Mouse (Mus musculus): ENCODE data around the gene Hax1. TPM values are rescaled to one million over a fixed set of nuclear protein-coding genes. Genes with fewer than 3 reads are reported as not detected.
A peak's percentile ranks its signal among the peaks of the same experiment; 100 is the strongest.

The Hax1 gene
- polyA plus RNA-seq, 1 experiment: 96.1 TPM

DNA sequence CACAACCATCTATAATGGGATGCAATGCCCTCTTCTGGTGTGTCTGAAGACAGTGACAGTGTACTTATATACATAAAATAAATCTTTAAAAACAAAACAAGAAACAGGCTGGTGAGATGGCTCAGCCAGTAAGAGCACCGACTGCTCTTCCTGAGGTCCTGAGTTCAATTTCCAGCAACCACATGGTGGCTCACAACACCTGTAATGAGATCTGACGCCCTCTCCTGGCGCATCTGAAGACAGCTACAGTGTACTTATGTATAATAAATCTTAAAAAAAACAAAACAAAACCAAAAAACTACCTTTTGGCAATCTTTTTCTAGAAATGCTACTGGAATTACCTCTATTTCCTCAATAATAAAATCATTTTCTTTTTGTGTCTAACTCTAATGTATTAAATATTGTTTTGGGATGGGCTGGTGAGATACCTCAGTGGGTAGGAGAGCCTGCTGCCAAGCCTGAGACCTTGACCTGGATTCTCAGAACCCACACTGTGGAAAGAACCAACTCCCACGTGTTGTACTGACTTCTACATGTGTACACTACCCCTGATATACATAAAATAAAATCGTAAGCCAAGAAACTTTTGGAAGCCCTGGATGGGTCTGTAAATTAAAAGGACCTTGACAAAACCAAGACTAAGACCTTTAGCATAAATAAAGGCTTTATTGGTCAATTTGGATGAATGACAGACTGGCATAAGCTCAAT is 3.6 kb downstream of the Hax1 start:
- H3K4me3 ChIP-seq (ENCODE audit: insufficient read depth, low read length): no peak overlapping the region
- no peak overlapping the region for H3K27ac ChIP-seq (ENCODE audit: insufficient read depth, low read length)
- H3K4me1 ChIP-seq (ENCODE audit: control insufficient read depth, insufficient read depth, low read length): peaks cover 3% of the 10 kb centered on the region; the same call in 1 of the 2 replicates
- TF ChIP-seq CTCF (IDR thresholded peaks at IDR 0.05; ENCODE audit: extremely low read depth, insufficient read depth, low read length) (no peak), POLR2A (IDR thresholded peaks at IDR 0.05; ENCODE audit: extremely low read depth, insufficient read depth, low read length) (no peak)

GRCm38 (mm10) chr3:89987822-89988221 is 10.8 kb downstream of the Hax1 start:
- H3K27ac ChIP-seq (ENCODE audit: insufficient read depth, low read length): no peak overlapping the region
- TF ChIP-seq CTCF (IDR thresholded peaks at IDR 0.05; ENCODE audit: extremely low read depth, insufficient read depth, low read length) (no peak), POLR2A (IDR thresholded peaks at IDR 0.05; ENCODE audit: extremely low read depth, insufficient read depth, low read length) (no peak)
- H3K4me3 ChIP-seq (ENCODE audit: insufficient read depth, low read length): no peak overlapping the region
- no peaks in the 10 kb centered on the region for H3K4me1 ChIP-seq (ENCODE audit: control insufficient read depth, insufficient read depth, low read length)

DNA sequence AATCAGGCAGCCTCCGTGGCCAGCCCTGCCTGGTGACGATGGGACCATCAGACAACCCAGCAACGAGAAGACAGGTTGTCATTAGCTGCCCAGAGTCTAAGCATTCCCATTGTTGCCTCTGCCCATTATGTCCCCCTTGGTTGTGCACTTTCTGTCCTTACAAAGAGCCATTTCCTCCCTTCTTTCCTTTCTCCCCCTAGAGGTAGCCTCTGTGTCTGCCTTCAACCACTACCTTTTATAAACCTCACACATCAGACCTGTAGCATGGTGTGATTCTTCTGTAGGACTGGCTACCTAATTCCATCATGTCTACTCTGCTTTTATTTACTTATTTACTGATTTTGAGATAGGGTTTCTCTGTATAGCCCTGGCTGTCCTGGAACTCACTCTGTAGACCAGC is 11.4 kb downstream of the Hax1 start:
- Histone ChIP-seq H3K4me3 (ENCODE audit: insufficient read depth, low read length) (no peak overlapping the region), H3K27ac (ENCODE audit: insufficient read depth, low read length) (no peak overlapping the region), H3K4me1 (ENCODE audit: control insufficient read depth, insufficient read depth, low read length) (no peaks in the 10 kb centered on the region)
- TF ChIP-seq CTCF (IDR thresholded peaks at IDR 0.05; ENCODE audit: extremely low read depth, insufficient read depth, low read length): no peak
- no peak for TF ChIP-seq POLR2A (IDR thresholded peaks at IDR 0.05; ENCODE audit: extremely low read depth, insufficient read depth, low read length)

DNA sequence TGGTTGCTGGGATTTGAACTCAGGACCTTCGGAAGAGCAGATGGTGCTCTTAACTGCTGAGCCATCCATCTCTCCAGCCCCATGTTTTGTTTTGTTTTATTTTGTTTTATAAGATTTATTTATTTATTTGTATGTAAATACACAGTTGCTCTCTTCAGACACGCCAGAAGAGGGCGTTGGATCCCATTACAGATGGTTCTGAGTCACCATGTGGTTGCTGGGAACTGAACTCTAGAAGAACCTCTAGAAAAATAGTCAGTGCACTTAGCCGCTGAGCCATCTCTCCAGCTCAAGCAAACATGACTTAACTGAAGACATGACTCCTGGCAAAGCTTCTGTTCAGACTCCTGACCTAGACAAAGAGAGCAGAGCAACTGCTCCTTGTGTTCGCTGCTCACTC is 16.2 kb downstream of the Hax1 start:
- no peak overlapping the region for H3K4me3 ChIP-seq (ENCODE audit: insufficient read depth, low read length)
- TF ChIP-seq POLR2A (IDR thresholded peaks at IDR 0.05; ENCODE audit: extremely low read depth, insufficient read depth, low read length): no peak
- H3K4me1 ChIP-seq (ENCODE audit: control insufficient read depth, insufficient read depth, low read length): no peaks in the 10 kb centered on the region

DNA sequence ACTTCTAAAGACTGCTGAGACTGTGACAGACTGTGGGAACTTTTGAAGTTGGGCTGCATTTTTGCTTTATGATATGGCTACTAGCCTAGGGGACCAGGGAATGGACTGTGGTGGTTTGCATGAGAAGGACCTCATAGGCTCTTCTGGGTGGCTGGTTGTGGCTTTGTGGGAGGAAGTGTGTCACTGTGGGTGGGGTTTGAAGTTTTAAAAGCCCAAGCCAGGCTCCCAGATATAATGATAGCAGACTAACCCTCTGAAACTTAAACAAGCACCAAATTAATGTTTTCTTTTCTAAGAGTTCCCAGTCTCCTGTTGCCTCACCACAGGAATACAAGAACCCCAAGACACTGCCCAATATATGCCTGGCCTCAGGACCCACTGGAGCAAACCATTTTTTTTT is 21.7 kb downstream of the Hax1 start:
- H3K27ac ChIP-seq (ENCODE audit: insufficient read depth, low read length): no peak overlapping the region
- TF ChIP-seq CTCF (IDR thresholded peaks at IDR 0.05; ENCODE audit: extremely low read depth, insufficient read depth, low read length): no peak
- TF ChIP-seq POLR2A (IDR thresholded peaks at IDR 0.05; ENCODE audit: extremely low read depth, insufficient read depth, low read length): no peak
- H3K4me3 ChIP-seq (ENCODE audit: insufficient read depth, low read length): no peak overlapping the region
- no peaks in the 10 kb centered on the region for H3K4me1 ChIP-seq (ENCODE audit: control insufficient read depth, insufficient read depth, low read length)

More for the DNA sequence above, 16.2 kb downstream of the Hax1 start:
- H3K27ac ChIP-seq (ENCODE audit: insufficient read depth, low read length): no peak overlapping the region

DNA sequence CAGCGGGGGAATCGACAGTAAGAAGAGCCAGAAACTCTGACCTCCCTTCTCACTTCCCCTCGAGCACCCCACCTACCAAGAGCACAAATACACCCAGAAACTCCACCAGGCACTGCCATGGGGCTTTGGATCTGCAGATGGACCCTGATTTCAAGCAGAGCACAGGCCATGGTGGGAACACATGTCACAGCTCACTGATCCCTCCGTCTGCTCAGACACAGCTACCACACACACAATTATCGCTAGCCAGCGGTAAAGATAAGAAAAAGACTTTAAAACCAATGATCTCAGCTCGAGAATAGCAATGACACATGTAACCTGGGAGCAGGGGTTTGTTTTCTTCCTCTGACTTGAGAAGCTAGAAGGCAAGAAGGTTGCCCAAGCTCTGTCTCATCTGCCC is 30.1 kb downstream of the Hax1 start:
- no peak overlapping the region for H3K4me3 ChIP-seq (ENCODE audit: insufficient read depth, low read length)
- no peak overlapping the region for H3K27ac ChIP-seq (ENCODE audit: insufficient read depth, low read length)
- no peaks in the 10 kb centered on the region for H3K4me1 ChIP-seq (ENCODE audit: control insufficient read depth, insufficient read depth, low read length)
- TF ChIP-seq POLR2A (IDR thresholded peaks at IDR 0.05; ENCODE audit: extremely low read depth, insufficient read depth, low read length): no peak
- TF ChIP-seq CTCF (IDR thresholded peaks at IDR 0.05; ENCODE audit: extremely low read depth, insufficient read depth, low read length): no peak

- no peak for TF ChIP-seq POLR2A (IDR thresholded peaks at IDR 0.05; ENCODE audit: extremely low read depth, insufficient read depth, low read length)
- TF ChIP-seq CTCF (IDR thresholded peaks at IDR 0.05; ENCODE audit: extremely low read depth, insufficient read depth, low read length): peak; percentile 16; the same call in 1 of the 2 replicates
- Histone ChIP-seq H3K4me1 (ENCODE audit: control insufficient read depth, insufficient read depth, low read length) (peaks cover 1% of the 10 kb centered on the region; the same call in 1 of the 2 replicates), H3K27ac (ENCODE audit: insufficient read depth, low read length) (no peak overlapping the region), H3K4me3 (ENCODE audit: insufficient read depth, low read length) (no peak overlapping the region)
Measured at GRCm38 (mm10) chr3:89966946-89967345, 31.6 kb downstream of the Hax1 start.

- no peak for TF ChIP-seq POLR2A (IDR thresholded peaks at IDR 0.05; ENCODE audit: extremely low read depth, insufficient read depth, low read length)
- no peak for TF ChIP-seq CTCF (IDR thresholded peaks at IDR 0.05; ENCODE audit: extremely low read depth, insufficient read depth, low read length)
- Histone ChIP-seq H3K4me3 (ENCODE audit: insufficient read depth, low read length) (no peak overlapping the region), H3K27ac (ENCODE audit: insufficient read depth, low read length) (no peak overlapping the region), H3K4me1 (ENCODE audit: control insufficient read depth, insufficient read depth, low read length) (peaks cover 2% of the 10 kb centered on the region)
Measured at GRCm38 (mm10) chr3:89965972-89966371, 32.6 kb downstream of the Hax1 start.

DNA sequence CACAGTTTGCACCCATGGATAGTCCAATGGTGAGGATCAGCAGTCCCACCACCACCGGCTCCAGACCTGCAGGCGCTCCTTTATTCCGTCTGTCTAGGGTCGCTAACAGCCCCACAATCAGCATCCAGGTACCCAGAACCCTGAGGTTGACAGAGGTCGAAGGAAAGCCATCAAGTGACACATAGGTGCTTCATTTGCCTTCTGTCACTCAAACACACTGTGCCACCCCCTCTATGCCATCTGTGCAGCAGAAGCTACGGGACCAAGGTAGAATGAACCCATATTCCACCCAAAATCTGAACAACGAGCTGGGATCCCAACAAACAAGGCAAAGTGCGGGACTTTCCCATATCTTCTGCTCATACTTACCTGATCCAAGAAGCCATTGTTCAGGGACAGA is 33.0 kb downstream of the Hax1 start:
- Histone ChIP-seq H3K4me1 (ENCODE audit: control insufficient read depth, insufficient read depth, low read length) (peaks cover 3% of the 10 kb centered on the region), H3K4me3 (ENCODE audit: insufficient read depth, low read length) (no peak overlapping the region), H3K27ac (ENCODE audit: insufficient read depth, low read length) (no peak overlapping the region)
- TF ChIP-seq POLR2A (IDR thresholded peaks at IDR 0.05; ENCODE audit: extremely low read depth, insufficient read depth, low read length): no peak
- no peak for TF ChIP-seq CTCF (IDR thresholded peaks at IDR 0.05; ENCODE audit: extremely low read depth, insufficient read depth, low read length)

- H3K4me1 ChIP-seq (ENCODE audit: control insufficient read depth, insufficient read depth, low read length): peaks cover 3% of the 10 kb centered on the region
- TF ChIP-seq CTCF (IDR thresholded peaks at IDR 0.05; ENCODE audit: extremely low read depth, insufficient read depth, low read length) (peak; percentile 65), POLR2A (IDR thresholded peaks at IDR 0.05; ENCODE audit: extremely low read depth, insufficient read depth, low read length) (no peak)
- peak overlapping the region; percentile 15; the same call in 1 of the 2 replicates for H3K27ac ChIP-seq (ENCODE audit: insufficient read depth, low read length)
- peak overlapping the region; percentile 73 for H3K4me3 ChIP-seq (ENCODE audit: insufficient read depth, low read length)
Measured at GRCm38 (mm10) chr3:89963926-89964739, 34.4 kb downstream of the Hax1 start.
